Mouse (Mus musculus) heart, embryonic 10.5 days (tissue): ENCODE data around the gene Il9r. TPM values are rescaled to one million over a fixed set of nuclear protein-coding genes. Genes with fewer than 3 reads are reported as not detected.

ENCODE experiments used
- DNase-seq: peaks from one replicate; pipeline ENCODE4 v3.0.0-alpha.2; 2017; ENCODE audit warnings: low spot score
- H3K27ac ChIP-seq: fragments of 300-500 bp; sonication (generic); 2 replicates; pipeline ENCODE4 v1.5.1; 2016; ENCODE audit warnings: mild to moderate bottlenecking
- H3K27me3 ChIP-seq: fragments of 300-500 bp; sonication (generic); 2 replicates; pipeline ENCODE4 v1.6.1; 2016; ENCODE audit warnings: mild to moderate bottlenecking; ENCODE audit not compliant: poor library complexity, insufficient read depth, severe bottlenecking
- H3K36me3 ChIP-seq: fragments of 300-500 bp; sonication (generic); 2 replicates; pipeline ENCODE4 v1.6.1; 2016; ENCODE audit warnings: mild to moderate bottlenecking, moderate library complexity
- H3K4me1 ChIP-seq: fragments of 300-500 bp; sonication (generic); 2 replicates; pipeline ENCODE4 v1.6.1; 2016; ENCODE audit warnings: mild to moderate bottlenecking
- H3K4me3 ChIP-seq: fragments of 300-500 bp; sonication (generic); 2 replicates; pipeline ENCODE4 v1.5.1; 2016; ENCODE audit warnings: mild to moderate bottlenecking, moderate library complexity
- H3K9me3 ChIP-seq: fragments of 300-500 bp; sonication (generic); 2 replicates; pipeline ENCODE4 v1.6.1; 2016; ENCODE audit warnings: mild to moderate bottlenecking, moderate library complexity
- WGBS: fragments of 180-500 bp; shearing (Covaris S2); methylation state at CpG from one replicate; pipeline ENCODE4 v1.1.7; 2016; 5-methylcytosine and 5-hydroxymethylcytosine counted together
- polyA plus RNA-seq: library from polyadenylated mRNA; unstranded; fragments of >200 nt; fragmentation: Nextera tagmentation; extraction: Ambion mirVana; gene quantifications from 2 replicates; pipeline ENCODE4 v1.2.1, GENCODE M21; 2016

The Il9r gene
- polyA plus RNA-seq, 1 experiment from 2014 or later, result 0.14 TPM

DNA sequence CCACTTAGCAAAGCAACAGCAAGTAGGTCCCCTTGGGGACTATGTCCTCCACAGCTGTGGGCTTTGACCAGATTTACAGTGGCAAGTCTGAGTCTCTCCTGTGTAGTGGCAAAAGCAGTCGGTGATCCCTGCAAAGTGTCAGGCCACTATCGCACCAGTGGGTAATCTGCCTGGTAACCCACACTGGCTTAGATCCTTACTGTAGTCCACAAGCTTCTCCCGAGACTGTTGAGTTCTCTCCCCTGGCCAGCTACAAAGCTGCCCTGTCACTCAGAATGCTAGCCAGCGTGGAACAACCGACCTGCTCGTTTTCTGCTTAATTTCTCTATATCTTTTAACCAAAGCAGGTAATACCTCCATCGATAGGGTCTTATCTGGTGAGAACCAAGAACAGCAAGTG, 39.7 kb downstream of the Il9r start:
- Histone ChIP-seq H3K4me3 (no peak overlapping the region), H3K27me3 (peaks cover 42% of the 10 kb centered on the region), H3K27ac (no peak overlapping the region), H3K36me3 (no peaks in the 10 kb centered on the region), H3K4me1 (peaks cover 10% of the 10 kb centered on the region), H3K9me3 (no peaks in the 10 kb centered on the region)
- DNase-seq, result peak; percentile 62
- 73% methylated on average over 7 of the region's 7 CpGs for WGBS

DNA sequence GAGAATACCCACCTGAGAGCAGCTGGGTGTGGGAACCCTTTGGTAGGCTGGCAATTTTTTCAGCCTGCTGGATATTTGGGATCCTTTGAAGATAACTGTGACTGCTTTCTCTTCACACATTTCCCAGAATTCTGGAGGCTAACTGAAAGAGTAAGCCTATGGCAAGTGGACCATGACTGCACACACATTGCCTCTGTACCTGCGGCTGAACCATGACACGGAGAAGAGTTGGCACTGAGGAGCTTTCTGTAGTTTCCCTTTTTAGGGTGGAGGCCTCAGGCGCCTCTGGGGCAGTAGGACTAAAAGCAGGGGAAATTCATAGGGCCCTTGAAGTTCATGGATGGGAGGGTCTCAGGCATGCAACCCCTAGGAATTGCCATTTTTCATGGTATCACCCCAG, 40.9 kb downstream of the Il9r start:
- 86% methylated on average over 3 of the region's 3 CpGs for WGBS
- no peak for DNase-seq
- no peaks in the 10 kb centered on the region for H3K36me3 ChIP-seq

DNA sequence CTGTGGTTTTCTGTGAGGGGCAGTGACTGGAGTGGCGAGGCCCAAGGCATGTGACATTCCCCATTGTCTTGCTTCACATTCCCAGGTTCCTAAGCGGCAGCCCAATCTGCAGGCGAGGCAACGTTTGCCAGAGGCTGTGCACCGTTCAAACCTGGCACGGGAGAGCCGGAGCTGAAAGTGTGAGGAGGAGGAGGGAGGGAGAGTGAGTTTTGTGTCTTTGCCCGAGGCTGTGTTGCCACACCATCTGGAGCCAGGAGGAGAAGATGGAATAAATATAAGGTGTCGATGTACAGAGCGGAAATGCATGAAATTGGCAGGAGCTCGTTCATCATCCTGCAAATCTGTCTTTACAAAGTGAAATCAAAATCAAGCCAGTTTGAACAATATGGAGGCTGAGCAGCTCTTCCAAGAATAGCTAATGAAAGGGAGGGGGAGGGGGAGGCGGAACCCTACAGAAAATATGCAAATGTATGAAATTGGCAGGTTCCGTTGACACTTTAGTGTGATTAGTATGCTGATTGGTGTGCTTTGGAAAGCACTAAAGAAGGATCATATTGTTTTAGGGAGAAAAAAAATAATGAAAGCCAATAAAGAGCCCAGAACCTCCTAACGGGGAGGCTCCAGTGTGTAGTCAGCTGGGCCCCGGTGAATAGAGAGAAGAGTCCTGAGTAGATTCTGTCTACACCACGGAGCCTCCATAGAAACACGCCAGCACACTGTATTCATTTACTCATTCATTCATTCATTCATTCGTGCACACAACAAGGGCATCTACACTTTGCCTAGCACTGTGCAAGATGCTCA, 42.1 kb downstream of the Il9r start:
- Histone ChIP-seq H3K27me3 (peaks cover 39% of the 10 kb centered on the region), H3K27ac (no peak overlapping the region), H3K9me3 (no peaks in the 10 kb centered on the region), H3K4me3 (no peak overlapping the region), H3K36me3 (no peaks in the 10 kb centered on the region), H3K4me1 (peaks cover 10% of the 10 kb centered on the region)
- 68% methylated on average over 18 of the region's 18 CpGs for WGBS
- peak; percentile 0 for DNase-seq

More for the DNA sequence above, 40.9 kb downstream of the Il9r start:
- Histone ChIP-seq H3K27me3 (peaks cover 42% of the 10 kb centered on the region), H3K9me3 (no peaks in the 10 kb centered on the region), H3K4me1 (peaks cover 10% of the 10 kb centered on the region), H3K4me3 (no peak overlapping the region), H3K27ac (no peak overlapping the region)

DNA sequence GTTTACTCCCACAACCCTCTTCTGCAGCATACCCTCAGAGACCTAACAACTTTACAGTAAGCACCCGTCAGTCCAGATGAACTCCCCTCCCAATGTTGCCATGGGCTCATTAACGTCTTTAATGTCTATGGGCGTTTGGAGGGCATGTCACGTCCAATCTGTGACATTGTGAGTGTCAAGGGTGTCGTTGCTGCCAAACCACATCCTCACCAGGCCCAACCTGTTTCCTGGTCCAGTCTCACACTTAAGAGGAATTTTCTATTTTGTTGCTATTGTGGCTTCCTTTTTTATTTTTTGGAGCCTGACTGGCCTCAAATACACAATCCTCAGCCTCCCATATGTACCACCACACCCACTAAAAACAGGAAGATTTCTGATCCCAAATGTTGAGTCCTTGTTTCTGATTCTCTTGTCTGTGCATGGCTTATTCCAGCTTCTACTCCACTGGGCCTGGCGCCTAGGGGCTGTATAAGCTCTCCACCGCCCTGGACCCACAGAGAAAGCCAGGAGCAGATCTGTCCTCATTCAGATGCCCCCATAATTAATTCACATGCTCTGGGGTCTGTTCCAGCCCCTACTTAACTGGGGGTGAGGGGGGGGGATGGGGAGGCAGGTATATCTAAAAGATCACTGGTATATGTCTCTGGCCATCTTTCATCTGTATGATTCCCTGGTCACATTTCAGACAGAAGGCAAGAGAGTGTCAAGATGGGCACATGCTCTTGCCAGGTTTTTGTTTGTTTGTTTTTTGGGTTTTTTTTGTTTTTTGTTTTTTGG, 43.0 kb downstream of the Il9r start:
- H3K4me1 ChIP-seq, result peaks cover 8% of the 10 kb centered on the region
- no peak overlapping the region for H3K4me3 ChIP-seq
- 80% methylated on average over 7 of the region's 7 CpGs for WGBS
- DNase-seq, result no peak
- H3K27ac ChIP-seq, result no peak overlapping the region
- H3K27me3 ChIP-seq, result peaks cover 37% of the 10 kb centered on the region
- H3K36me3 ChIP-seq, result no peaks in the 10 kb centered on the region
- H3K9me3 ChIP-seq, result no peaks in the 10 kb centered on the region

DNA sequence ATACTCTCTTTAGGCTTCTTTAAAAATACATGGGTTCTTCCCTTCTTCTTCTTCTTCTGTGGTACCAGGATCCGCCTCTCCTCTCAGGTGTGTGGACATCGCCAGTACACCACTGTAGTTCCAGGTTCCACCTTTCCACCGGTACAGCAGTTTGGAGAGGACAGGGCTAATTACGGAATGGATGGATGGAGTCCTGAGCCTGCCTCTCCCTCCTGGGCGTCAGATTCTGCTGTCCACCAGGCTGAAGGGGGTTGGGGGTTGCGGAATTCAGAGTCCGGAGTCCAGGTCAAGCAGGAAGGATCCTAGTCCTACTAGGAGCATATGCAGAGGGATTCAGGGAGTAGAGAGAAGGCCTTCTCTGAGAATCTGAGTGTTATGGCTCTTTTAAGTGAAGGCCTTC, 46.9 kb downstream of the Il9r start:
- Histone ChIP-seq H3K4me3 (no peak overlapping the region), H3K27me3 (0 out of 2 replicates have a peak, but pooled peaks cover under 1% of the 10 kb centered on the region), H3K9me3 (no peaks in the 10 kb centered on the region), H3K27ac (no peak overlapping the region), H3K36me3 (no peaks in the 10 kb centered on the region), H3K4me1 (no peaks in the 10 kb centered on the region)
- 89% methylated on average over 7 of the region's 7 CpGs for WGBS
- DNase-seq, result peak; percentile 55

DNA sequence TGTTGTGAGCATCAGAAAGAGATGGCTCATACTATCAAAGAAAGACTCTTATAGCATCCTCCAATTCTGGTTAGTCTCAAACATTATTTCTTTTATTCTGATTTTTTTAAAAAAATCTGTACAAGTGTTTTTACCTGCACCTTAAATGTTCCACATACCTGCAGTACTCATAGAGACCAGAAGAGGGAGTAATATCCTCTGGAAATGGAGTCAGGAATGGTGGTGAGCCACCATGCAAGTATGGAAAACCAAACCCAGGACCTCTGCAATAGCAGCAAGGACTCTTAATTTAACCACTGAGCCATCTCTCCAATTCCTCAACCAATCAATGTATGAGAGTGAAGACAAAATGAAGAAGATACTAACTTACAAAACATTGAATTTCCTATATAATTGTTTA, 47.3 kb downstream of the Il9r start:
- Histone ChIP-seq H3K27ac (no peak overlapping the region), H3K4me1 (no peaks in the 10 kb centered on the region), H3K27me3 (no peaks in the 10 kb centered on the region), H3K4me3 (no peak overlapping the region), H3K36me3 (no peaks in the 10 kb centered on the region), H3K9me3 (no peaks in the 10 kb centered on the region)
- no peak for DNase-seq

DNA sequence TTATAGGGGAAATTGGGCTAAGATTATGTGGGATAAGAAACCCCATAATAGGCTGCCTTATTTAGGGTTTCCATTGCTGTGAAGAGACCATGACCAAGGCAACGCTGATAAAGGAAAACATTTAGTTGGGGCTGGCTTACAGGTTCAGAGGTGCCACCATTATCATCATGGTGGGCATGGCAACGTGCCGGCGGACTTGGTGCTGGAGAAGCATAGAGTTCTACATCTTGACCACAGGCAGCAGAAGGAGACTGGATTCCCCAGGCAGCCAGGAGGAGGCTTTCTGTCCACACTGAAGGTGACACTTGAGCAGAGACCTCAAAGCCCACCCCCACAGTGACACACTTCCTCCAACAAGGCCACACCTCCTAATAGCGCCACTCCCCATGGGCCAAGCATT, 48.8 kb downstream of the Il9r start:
- Histone ChIP-seq H3K4me3 (no peak overlapping the region), H3K27me3 (no peaks in the 10 kb centered on the region), H3K4me1 (no peaks in the 10 kb centered on the region), H3K36me3 (no peaks in the 10 kb centered on the region), H3K9me3 (no peaks in the 10 kb centered on the region), H3K27ac (no peak overlapping the region)
- WGBS, result 91% methylated on average over 5 of the region's 5 CpGs
- peak; percentile 57 for DNase-seq

DNA sequence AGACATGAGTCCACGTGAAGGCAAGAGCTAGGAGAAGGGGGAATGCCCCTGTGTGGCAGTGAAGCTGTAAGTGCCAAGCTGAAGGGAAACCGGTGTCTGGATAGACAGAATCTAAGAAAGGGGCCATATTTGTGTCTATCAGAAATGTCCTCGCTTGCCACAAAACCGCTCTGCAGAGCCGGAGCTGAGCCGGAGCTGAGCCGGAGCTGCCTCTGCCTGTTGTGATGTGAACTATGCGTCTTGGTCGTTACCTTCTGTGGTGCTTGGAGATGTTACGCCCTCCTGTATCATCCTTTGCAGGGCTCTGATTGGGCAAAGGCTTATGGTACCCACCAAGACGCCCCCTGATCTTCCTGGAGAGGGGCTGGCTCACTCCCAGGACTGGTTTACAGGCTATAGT, 50.5 kb downstream of the Il9r start:
- H3K27ac ChIP-seq, result no peak overlapping the region
- no peak overlapping the region for H3K4me3 ChIP-seq
- no peak for DNase-seq
- H3K4me1 ChIP-seq, result no peaks in the 10 kb centered on the region
- no peaks in the 10 kb centered on the region for H3K9me3 ChIP-seq
- H3K36me3 ChIP-seq, result no peaks in the 10 kb centered on the region
- 70% methylated on average over 11 of the region's 11 CpGs for WGBS
- H3K27me3 ChIP-seq, result no peaks in the 10 kb centered on the region

DNA sequence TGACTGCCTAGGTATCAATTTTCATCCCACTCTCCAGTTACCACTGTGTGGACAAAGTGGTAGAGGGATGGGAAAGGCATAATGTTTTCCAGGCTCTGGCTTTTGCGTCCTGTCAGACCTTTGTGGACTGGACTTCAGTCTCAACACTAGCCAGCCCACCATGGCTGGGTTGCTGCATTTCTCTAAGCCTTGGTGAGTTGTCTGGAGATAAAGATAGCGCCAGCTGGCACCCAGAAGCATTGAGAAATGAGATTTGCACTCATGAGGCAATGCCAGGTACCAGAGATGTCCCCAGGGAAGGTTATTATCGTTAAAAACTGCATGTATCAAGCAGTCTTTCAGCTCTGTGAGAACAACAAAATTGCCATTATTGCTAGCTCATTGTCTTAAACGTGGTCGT, 57.3 kb downstream of the Il9r start:
- H3K4me1 ChIP-seq, result peaks cover 15% of the 10 kb centered on the region
- DNase-seq, result peak; percentile 61
- WGBS, result 73% methylated on average over 5 of the region's 5 CpGs
- no peaks in the 10 kb centered on the region for H3K9me3 ChIP-seq
- no peaks in the 10 kb centered on the region for H3K36me3 ChIP-seq
- peaks cover 15% of the 10 kb centered on the region for H3K27me3 ChIP-seq
- H3K27ac ChIP-seq, result no peak overlapping the region
- no peak overlapping the region for H3K4me3 ChIP-seq

DNA sequence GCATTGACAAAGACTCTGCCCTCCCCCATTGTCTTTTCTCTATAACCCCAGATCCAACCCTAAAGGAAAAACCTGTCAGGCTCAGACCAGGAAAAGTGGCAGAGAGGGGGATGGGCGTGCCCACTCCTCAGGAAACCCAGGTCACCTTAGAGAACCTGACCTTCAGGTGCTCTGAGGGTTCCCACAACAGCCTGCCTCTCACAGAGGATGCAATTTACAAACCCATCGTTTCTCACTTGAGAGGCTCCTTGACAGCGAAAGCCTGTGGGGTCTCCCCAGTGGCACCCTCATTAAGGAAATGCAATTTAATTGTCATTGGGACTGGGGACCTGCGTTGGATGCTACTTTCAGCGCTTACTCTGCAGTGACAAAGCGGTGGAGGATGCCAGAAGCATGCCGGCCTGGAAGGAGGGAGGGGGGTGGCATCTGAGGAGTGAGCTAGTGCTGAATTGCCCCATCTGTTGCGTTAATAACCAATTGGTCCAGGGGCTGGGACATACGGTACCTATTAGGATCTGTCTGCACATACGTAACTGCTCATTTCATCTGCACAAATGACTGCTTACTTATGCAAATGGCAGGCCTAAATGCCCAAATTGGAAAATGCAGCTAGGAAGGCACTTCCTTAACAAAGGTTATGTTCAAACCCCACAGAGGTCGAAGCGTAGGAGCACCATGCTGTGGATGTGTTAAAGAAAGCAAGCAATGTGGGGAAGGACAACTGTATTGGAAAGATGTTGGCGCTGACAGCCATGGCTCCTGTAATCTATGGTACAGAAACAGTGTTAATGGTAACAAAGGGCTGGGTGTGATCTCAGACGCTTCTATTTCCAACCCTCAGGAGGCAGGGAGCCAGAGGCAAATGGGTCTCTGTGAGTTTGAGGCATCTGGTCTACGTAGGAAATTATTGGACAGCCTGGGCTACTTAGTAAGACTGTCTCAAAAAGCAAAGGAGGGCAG, 58.2 kb downstream of the Il9r start:
- H3K4me3 ChIP-seq, result no peak overlapping the region
- no peaks in the 10 kb centered on the region for H3K36me3 ChIP-seq
- H3K27me3 ChIP-seq, result peaks cover 18% of the 10 kb centered on the region
- H3K4me1 ChIP-seq, result peaks cover 16% of the 10 kb centered on the region
- DNase-seq, result peak; percentile 61
- H3K27ac ChIP-seq, result no peak overlapping the region
- H3K9me3 ChIP-seq, result no peaks in the 10 kb centered on the region
- 63% methylated on average over 15 of the region's 15 CpGs for WGBS

DNA sequence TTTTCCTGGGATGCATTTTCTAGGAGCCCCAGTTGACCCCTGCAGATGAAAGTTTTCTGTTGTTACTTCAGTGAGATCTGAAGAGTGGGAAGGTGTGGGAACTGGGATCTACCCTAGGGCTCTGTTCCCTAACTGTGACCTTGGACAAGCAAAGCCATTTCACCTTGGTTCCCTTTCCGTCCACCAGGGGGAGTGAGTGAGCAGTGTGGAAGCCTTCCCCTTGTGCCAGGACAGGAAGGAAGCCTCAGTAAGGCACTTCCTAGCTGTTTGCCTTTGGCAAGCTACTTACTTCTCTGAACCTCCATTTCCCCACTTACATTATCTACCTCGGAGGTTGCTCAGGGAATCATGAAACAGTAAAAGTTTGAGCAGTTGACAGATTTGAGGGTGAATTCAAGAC, 59.0 kb downstream of the Il9r start:
- Histone ChIP-seq H3K4me1 (peaks cover 16% of the 10 kb centered on the region), H3K4me3 (no peak overlapping the region), H3K27me3 (peaks cover 24% of the 10 kb centered on the region), H3K36me3 (no peaks in the 10 kb centered on the region), H3K27ac (no peak overlapping the region), H3K9me3 (no peaks in the 10 kb centered on the region)
- DNase-seq, result no peak
- WGBS, result 16% methylated on average over 2 of the region's 2 CpGs

DNA sequence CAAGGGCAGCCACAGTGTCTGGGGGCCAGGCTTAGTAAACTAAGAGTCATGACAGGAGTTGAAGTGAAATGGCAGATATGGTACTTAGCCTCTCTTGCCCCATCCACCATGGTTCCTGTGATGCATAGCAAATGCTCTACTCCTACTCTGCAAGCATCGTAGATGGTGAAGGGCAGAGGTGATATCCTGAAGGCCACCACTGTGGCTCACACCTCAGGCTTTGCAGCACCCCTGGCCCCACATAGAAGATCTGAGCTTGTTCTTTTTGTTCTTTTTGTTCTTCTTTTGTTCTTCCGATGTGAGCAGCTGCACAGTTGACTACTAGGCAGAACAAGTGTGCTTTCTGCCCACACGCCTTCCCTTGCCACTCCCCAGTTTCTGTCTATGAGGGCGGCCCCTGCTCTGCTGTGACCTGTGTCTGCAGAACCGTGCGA, 60.5 kb downstream of the Il9r start:
- 79% methylated on average over 6 of the region's 6 CpGs for WGBS
- Histone ChIP-seq H3K36me3 (no peaks in the 10 kb centered on the region), H3K4me1 (peaks cover 16% of the 10 kb centered on the region), H3K27me3 (peaks cover 33% of the 10 kb centered on the region), H3K9me3 (no peaks in the 10 kb centered on the region), H3K27ac (no peak overlapping the region), H3K4me3 (no peak overlapping the region)
- peak; percentile 72 for DNase-seq
